Mouse (Mus musculus) liver, adult 2 months (tissue): Measurements from ENCODE around the gene Ralgapa2. TPM values are rescaled to one million over a fixed set of nuclear protein-coding genes. Genes with fewer than 3 reads are reported as not detected.

Source experiments
- DNase-seq: peaks from one replicate; pipeline ENCODE4 v3.0.0-alpha.2; 2011; ENCODE audit warnings: low read depth, low spot score; ENCODE audit errors: extremely low read depth
- H3K27ac ChIP-seq: fragments of 200-500 bp; replicated peaks from 2 replicates; pipeline ENCODE4 v1.5.1; 2012; ENCODE audit warnings: low read depth, mild to moderate bottlenecking, control low read depth, inconsistent platforms, low read length; ENCODE audit not compliant: insufficient read depth
- H3K27me3 ChIP-seq: fragments of 200-500 bp; 2 replicates; pipeline ENCODE4 v1.6.1; 2012; ENCODE audit warnings: mild to moderate bottlenecking, moderate library complexity, low read length, inconsistent platforms; ENCODE audit not compliant: control insufficient read depth, insufficient read depth
- H3K36me3 ChIP-seq: fragments of 200-500 bp; 2 replicates; pipeline ENCODE4 v1.6.1; 2012; ENCODE audit warnings: low read length, inconsistent platforms; ENCODE audit not compliant: control insufficient read depth, insufficient read depth
- H3K4me1 ChIP-seq: fragments of 200-500 bp; 2 replicates; pipeline ENCODE4 v1.6.1; 2011; ENCODE audit warnings: low read length; ENCODE audit not compliant: control insufficient read depth, insufficient read depth
- H3K4me3 ChIP-seq: fragments of 200-500 bp; 2 replicates; pipeline ENCODE4 v1.5.1; 2011; ENCODE audit warnings: low read depth, mild to moderate bottlenecking, control low read depth, low read length, moderate library complexity; ENCODE audit not compliant: insufficient read depth
- H3K79me2 ChIP-seq: fragments of 200-500 bp; 2 replicates; pipeline ENCODE4 v1.6.1; 2012; ENCODE audit warnings: inconsistent platforms, mild to moderate bottlenecking, low read length, moderate library complexity; ENCODE audit not compliant: control insufficient read depth, insufficient read depth
- H3K9ac ChIP-seq: fragments of 200-500 bp; 2 replicates; pipeline ENCODE4 v1.6.1; 2012; ENCODE audit warnings: low read depth, mild to moderate bottlenecking, control low read depth, inconsistent platforms, low read length
- CTCF ChIP-seq: fragments of 200-500 bp; IDR thresholded peaks from 2 replicates; pipeline ENCODE4 v1.5.1; 2011; ENCODE audit warnings: low read depth, low read length, control low read depth
- POLR2A ChIP-seq: fragments of 200-500 bp; IDR thresholded peaks from 2 replicates; pipeline ENCODE4 v1.6.1; 2011; ENCODE audit warnings: low read length, control low read depth; ENCODE audit not compliant: insufficient read depth; ENCODE audit errors: extremely low read depth
- WGBS: fragments of 180-500 bp; shearing (Covaris S2); methylation state at CpG from one replicate; pipeline ENCODE4 v1.1.7; 2018; 5-methylcytosine and 5-hydroxymethylcytosine counted together
- polyA plus RNA-seq: library from polyadenylated mRNA; depleted of rRNA; stranded (reverse); fragments of >200 nt; gene quantifications from 2 replicates; pipeline ENCODE4 v1.2.3, GENCODE M21; 2012
- total RNA-seq: library from RNA; depleted of rRNA; stranded (reverse); fragments of >200 nt; gene quantifications from 2 replicates; pipeline ENCODE4 v1.2.3, GENCODE M21; 2014

Gene Ralgapa2
- total and polyA plus RNA-seq, 2 experiments: 12.4 to 54.2 TPM

DNA sequence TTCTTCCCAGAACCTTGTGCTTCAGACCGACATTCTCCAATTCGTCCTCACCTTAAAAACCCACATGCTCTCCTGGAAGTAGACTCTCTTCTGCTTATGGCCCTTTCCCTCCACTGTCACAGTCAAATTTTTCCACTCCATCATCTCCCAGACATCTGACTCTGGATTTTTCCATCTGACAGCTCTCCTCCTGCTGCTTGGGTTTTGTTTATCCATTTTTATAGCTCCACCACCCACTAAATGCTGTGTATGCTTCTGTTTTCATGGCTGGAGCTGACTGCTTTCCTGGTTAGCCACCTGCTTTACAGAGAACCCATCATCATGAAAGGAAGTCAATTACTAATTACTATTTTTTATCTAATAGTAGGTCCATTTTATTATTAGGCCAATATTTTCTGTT lies 86.9 kb downstream of the Ralgapa2 start:
- TF ChIP-seq CTCF (no peak), POLR2A (no peak)
- H3K27ac ChIP-seq: no peak overlapping the region
- no peak overlapping the region for H3K4me3 ChIP-seq
- DNase-seq: no peak
- peaks cover 5% of the 10 kb centered on the region for H3K4me1 ChIP-seq
- H3K79me2 ChIP-seq: peaks cover 8% of the 10 kb centered on the region
- H3K36me3 ChIP-seq: peaks cover 61% of the 10 kb centered on the region
- H3K27me3 ChIP-seq: no peaks in the 10 kb centered on the region
- H3K9ac ChIP-seq: no peak overlapping the region
- WGBS: 95% methylated on average over 2 of the region's 2 CpGs

- no peak overlapping the region for H3K4me3 ChIP-seq
- 83% methylated on average over 4 of the region's 4 CpGs for WGBS
- no peak overlapping the region for H3K27ac ChIP-seq
- H3K27me3 ChIP-seq: no peaks in the 10 kb centered on the region
- no peaks in the 10 kb centered on the region; the same call in 1 of the 2 replicates for H3K4me1 ChIP-seq
- DNase-seq: no peak
- peaks cover 64% of the 10 kb centered on the region for H3K36me3 ChIP-seq
- H3K79me2 ChIP-seq: peaks cover 8% of the 10 kb centered on the region
- no peak overlapping the region for H3K9ac ChIP-seq
- TF ChIP-seq CTCF: no peak
- no peak for TF ChIP-seq POLR2A
Observed at GRCm38 (mm10) chr2:146423710-146424301, 88.3 kb downstream of the Ralgapa2 start.

- Histone ChIP-seq H3K36me3 (peaks cover 64% of the 10 kb centered on the region), H3K27ac (no peak overlapping the region), H3K79me2 (peaks cover 8% of the 10 kb centered on the region), H3K27me3 (no peaks in the 10 kb centered on the region), H3K4me1 (no peaks in the 10 kb centered on the region; the same call in 1 of the 2 replicates), H3K9ac (no peak overlapping the region), H3K4me3 (no peak overlapping the region)
- TF ChIP-seq CTCF (no peak), POLR2A (no peak)
- 40% methylated on average over 5 of the region's 5 CpGs for WGBS
- peak; percentile 22 for DNase-seq
Observed at GRCm38 (mm10) chr2:146423032-146423691, 89.0 kb downstream of the Ralgapa2 start.

DNA sequence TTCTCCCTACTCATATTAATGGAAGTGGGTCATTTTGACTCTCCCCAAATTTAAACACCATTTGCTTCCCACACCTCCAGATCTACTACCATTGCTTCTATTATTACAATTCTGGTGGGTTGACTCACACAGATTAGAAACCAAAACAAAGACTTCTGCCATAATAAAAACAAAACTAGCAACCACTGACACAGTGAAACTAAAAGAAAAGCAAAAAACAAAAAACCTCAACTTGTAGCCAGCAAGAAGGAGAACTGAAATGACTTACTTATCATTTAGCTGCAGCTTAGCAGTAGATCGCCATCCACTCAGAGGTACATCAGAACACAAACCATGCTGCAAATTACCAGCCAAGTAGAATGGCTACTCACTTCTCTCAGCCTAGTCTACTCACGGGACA lies 95.9 kb downstream of the Ralgapa2 start:
- 89% methylated on average over 2 of the region's 2 CpGs for WGBS
- Histone ChIP-seq H3K27ac (no peak overlapping the region), H3K36me3 (peaks cover 39% of the 10 kb centered on the region)

DNA sequence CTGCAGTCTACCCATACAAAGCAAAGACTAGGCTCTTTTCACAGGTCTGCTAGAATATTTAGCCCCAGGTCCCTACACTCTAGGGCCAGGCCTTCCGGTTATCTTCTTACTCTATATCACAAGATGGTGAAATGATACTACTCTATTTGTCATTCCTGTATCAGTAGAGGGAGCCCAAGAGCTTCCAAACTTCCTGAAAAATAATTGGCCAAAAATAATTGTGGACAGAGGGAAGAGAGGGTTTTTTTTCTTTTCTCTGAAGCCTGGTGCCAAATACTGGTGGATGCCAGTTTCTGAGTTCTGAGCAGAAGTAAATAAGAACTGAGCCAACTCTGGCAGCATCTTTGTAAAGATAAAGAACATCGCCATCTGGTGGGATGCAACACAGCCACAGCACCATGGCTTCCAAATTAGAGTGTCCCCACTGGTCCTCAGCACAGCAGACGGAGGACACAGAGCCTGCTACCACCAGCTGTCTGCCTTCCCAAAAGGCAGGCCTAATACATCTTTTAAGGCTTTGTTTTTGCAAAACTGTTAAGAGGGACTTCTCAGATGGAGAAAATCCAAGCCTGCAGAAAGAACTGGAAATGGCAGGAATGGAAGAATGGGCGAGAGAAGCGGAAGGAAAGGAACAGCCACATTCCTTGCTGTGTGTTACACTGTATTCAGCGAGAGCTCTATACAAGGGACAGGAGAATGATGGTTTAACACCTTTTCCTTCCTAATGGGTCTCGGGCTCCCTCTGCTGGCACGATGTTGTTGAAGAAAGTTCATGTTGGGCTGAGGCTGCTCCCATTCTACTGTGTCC lies 97.5 kb downstream of the Ralgapa2 start:
- Histone ChIP-seq H3K9ac (no peak overlapping the region), H3K27ac (no peak overlapping the region), H3K36me3 (peaks cover 38% of the 10 kb centered on the region), H3K4me3 (no peak overlapping the region), H3K27me3 (no peaks in the 10 kb centered on the region), H3K4me1 (peaks cover 3% of the 10 kb centered on the region; the same call in 1 of the 2 replicates), H3K79me2 (no peaks in the 10 kb centered on the region)
- DNase-seq: peak; percentile 84
- TF ChIP-seq CTCF (peak; percentile 64), POLR2A (no peak)
- 45% methylated on average over 8 of the region's 8 CpGs for WGBS

More for the DNA sequence above, 95.9 kb downstream of the Ralgapa2 start:
- peaks cover 3% of the 10 kb centered on the region; the same call in 1 of the 2 replicates for H3K4me1 ChIP-seq
- H3K27me3 ChIP-seq: no peaks in the 10 kb centered on the region
- DNase-seq: no peak
- no peak for TF ChIP-seq CTCF
- TF ChIP-seq POLR2A: no peak
- H3K9ac ChIP-seq: no peak overlapping the region
- no peaks in the 10 kb centered on the region for H3K79me2 ChIP-seq
- no peak overlapping the region for H3K4me3 ChIP-seq
